Mouse (Mus musculus) ES-Bruce4 (cell line): ENCODE results near the gene Prpf18.

Experiments
- CTCF ChIP-seq: IDR thresholded peaks from one replicate; pipeline ENCODE4 v1.8.1; 2011; ENCODE audit warnings: low read depth, low read length
- EP300 ChIP-seq: IDR thresholded peaks from 2 replicates; pipeline ENCODE4 v1.6.1; 2011; ENCODE audit warnings: low read depth, low read length; ENCODE audit not compliant: insufficient read depth
- POLR2A ChIP-seq: IDR thresholded peaks from one replicate; pipeline ENCODE4 v1.8.1; 2011; ENCODE audit warnings: low read length; ENCODE audit not compliant: insufficient read depth

DNA sequence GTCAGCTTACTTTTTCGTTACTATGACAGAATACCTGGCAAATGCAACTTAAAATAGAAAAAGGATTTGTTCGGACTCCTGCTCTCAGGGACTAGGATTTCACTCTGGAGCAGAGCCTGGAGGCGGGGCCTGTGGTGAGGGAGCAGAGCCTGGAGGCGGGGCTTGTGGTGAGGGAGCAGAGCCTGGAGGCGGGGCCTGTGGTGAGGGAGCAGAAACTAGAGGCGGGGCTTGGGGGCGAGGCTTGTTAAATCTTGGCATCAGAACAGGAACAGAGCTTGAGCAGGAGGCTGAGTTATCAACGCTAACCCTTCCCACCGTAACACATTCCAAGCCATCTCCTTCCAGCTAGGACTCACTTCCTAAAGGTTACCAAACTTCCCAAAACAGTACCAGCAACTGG, 58.5 kb downstream of the Prpf18 start:
- TF ChIP-seq EP300: no peak
- peak; percentile 13 for TF ChIP-seq POLR2A
- no peak for TF ChIP-seq CTCF
